Mouse (Mus musculus) erythroblast, embryonic 14.5 days (primary cell): ENCODE data around the gene Hkdc1.

Experiments used
- GATA1 ChIP-seq: IDR thresholded peaks from 2 replicates; pipeline ENCODE4 v1.6.1; 2012; ENCODE audit warnings: low read length, inconsistent platforms, mixed read lengths
- TAL1 ChIP-seq: IDR thresholded peaks from 3 replicates; pipeline ENCODE4 v1.6.1; 2012; ENCODE audit warnings: low read length, inconsistent platforms, mixed read lengths

GRCm38 (mm10) chr10:62380936-62381335 is 41.4 kb downstream of the Hkdc1 start:
- TF ChIP-seq GATA1 = no peak
- TF ChIP-seq TAL1 = no peak
